Mouse (Mus musculus): ENCODE measurements around the gene Klk7.

The Klk7 gene

GRCm38 (mm10) chr7:43810994-43811393, at the start of gene Klk7:
Gene Klk7, plus strand, starts transcription at chr7:43811294.
- H3K27me3 ChIP-seq (ENCODE audit: insufficient read depth, low read length) = 0 out of 2 replicates have a peak, but pooled peaks cover 11% of the 10 kb centered on the region
- H3K36me3 ChIP-seq (ENCODE audit: insufficient read depth, low read length) = no peaks in the 10 kb centered on the region
- no peak within 1 kb of the TSS for H3K4me3 ChIP-seq (replicated peaks; ENCODE audit: low read length)
- no peak for TF ChIP-seq POU5F1 (IDR thresholded peaks at IDR 0.05; ENCODE audit: borderline replicate concordance, low read length)
- TF ChIP-seq NANOG (IDR thresholded peaks at IDR 0.05; ENCODE audit: borderline replicate concordance, low read length) = no peak
- TF ChIP-seq CTCF (conservative IDR thresholded peaks at IDR 0.05; ENCODE audit: low read length) = no peak
- peaks cover 36% of the 10 kb centered on the region for H3K4me1 ChIP-seq (replicated peaks; ENCODE audit: low read depth, low read length)
- peaks cover 14% of the 10 kb centered on the region for H3K9me3 ChIP-seq (ENCODE audit: low read length)

- TF ChIP-seq CTCF (conservative IDR thresholded peaks at IDR 0.05; ENCODE audit: low read length) = no peak
- no peak for TF ChIP-seq POU5F1 (IDR thresholded peaks at IDR 0.05; ENCODE audit: borderline replicate concordance, low read length)
- TF ChIP-seq NANOG (IDR thresholded peaks at IDR 0.05; ENCODE audit: borderline replicate concordance, low read length) = no peak
- Histone ChIP-seq H3K4me1 (replicated peaks; ENCODE audit: low read depth, low read length) (no peaks in the 10 kb centered on the region), H3K36me3 (ENCODE audit: insufficient read depth, low read length) (no peaks in the 10 kb centered on the region), H3K27me3 (ENCODE audit: insufficient read depth, low read length) (peaks cover 4% of the 10 kb centered on the region; the same call in 1 of the 2 replicates), H3K9me3 (ENCODE audit: low read length) (peaks cover 8% of the 10 kb centered on the region), H3K4me3 (replicated peaks; ENCODE audit: low read length) (no peak overlapping the region)
Observed at GRCm38 (mm10) chr7:43766484-43766883, 44.6 kb upstream of the Klk7 start.

- H3K36me3 ChIP-seq (ENCODE audit: insufficient read depth, low read length) = no peaks in the 10 kb centered on the region
- peaks cover 4% of the 10 kb centered on the region; the same call in 1 of the 2 replicates for H3K27me3 ChIP-seq (ENCODE audit: insufficient read depth, low read length)
- no peaks in the 10 kb centered on the region for H3K9me3 ChIP-seq (ENCODE audit: low read length)
- H3K4me3 ChIP-seq (replicated peaks; ENCODE audit: low read length) = no peak within 1 kb of the TSS
- TF ChIP-seq NANOG (IDR thresholded peaks at IDR 0.05; ENCODE audit: borderline replicate concordance, low read length) = no peak
- TF ChIP-seq CTCF (conservative IDR thresholded peaks at IDR 0.05; ENCODE audit: low read length) = no peak
- TF ChIP-seq POU5F1 (IDR thresholded peaks at IDR 0.05; ENCODE audit: borderline replicate concordance, low read length) = no peak
- H3K4me1 ChIP-seq (replicated peaks; ENCODE audit: low read depth, low read length) = peaks cover 7% of the 10 kb centered on the region
Observed at GRCm38 (mm10) chr7:43768597-43768996, 42.5 kb upstream of the Klk7 start, which contains the start of gene Klk12. Gene Klk12, plus strand, starts transcription at chr7:43768897.

- Histone ChIP-seq H3K27me3 (ENCODE audit: insufficient read depth, low read length) (peaks cover 4% of the 10 kb centered on the region; the same call in 1 of the 2 replicates), H3K36me3 (ENCODE audit: insufficient read depth, low read length) (no peaks in the 10 kb centered on the region), H3K9me3 (ENCODE audit: low read length) (no peaks in the 10 kb centered on the region), H3K4me1 (replicated peaks; ENCODE audit: low read depth, low read length) (peaks cover 16% of the 10 kb centered on the region), H3K4me3 (replicated peaks; ENCODE audit: low read length) (no peak overlapping the region)
- TF ChIP-seq CTCF (conservative IDR thresholded peaks at IDR 0.05; ENCODE audit: low read length) (no peak), POU5F1 (IDR thresholded peaks at IDR 0.05; ENCODE audit: borderline replicate concordance, low read length) (no peak), NANOG (IDR thresholded peaks at IDR 0.05; ENCODE audit: borderline replicate concordance, low read length) (no peak)
Observed at GRCm38 (mm10) chr7:43769636-43770035, 41.5 kb upstream of the Klk7 start.

- H3K9me3 ChIP-seq (ENCODE audit: low read length) = no peaks in the 10 kb centered on the region
- no peaks in the 10 kb centered on the region for H3K36me3 ChIP-seq (ENCODE audit: insufficient read depth, low read length)
- H3K27me3 ChIP-seq (ENCODE audit: insufficient read depth, low read length) = peaks cover 4% of the 10 kb centered on the region; the same call in 1 of the 2 replicates
- TF ChIP-seq CTCF (conservative IDR thresholded peaks at IDR 0.05; ENCODE audit: low read length) (no peak), NANOG (IDR thresholded peaks at IDR 0.05; ENCODE audit: borderline replicate concordance, low read length) (no peak), POU5F1 (IDR thresholded peaks at IDR 0.05; ENCODE audit: borderline replicate concordance, low read length) (no peak)
- H3K4me3 ChIP-seq (replicated peaks; ENCODE audit: low read length) = no peak overlapping the region
- H3K4me1 ChIP-seq (replicated peaks; ENCODE audit: low read depth, low read length) = peaks cover 26% of the 10 kb centered on the region
Observed at GRCm38 (mm10) chr7:43770701-43771100, 40.4 kb upstream of the Klk7 start.

- Histone ChIP-seq H3K27me3 (ENCODE audit: insufficient read depth, low read length) (peaks cover 4% of the 10 kb centered on the region; the same call in 1 of the 2 replicates), H3K4me3 (replicated peaks; ENCODE audit: low read length) (no peak overlapping the region), H3K36me3 (ENCODE audit: insufficient read depth, low read length) (no peaks in the 10 kb centered on the region), H3K4me1 (replicated peaks; ENCODE audit: low read depth, low read length) (peaks cover 38% of the 10 kb centered on the region), H3K9me3 (ENCODE audit: low read length) (no peaks in the 10 kb centered on the region)
- no peak for TF ChIP-seq NANOG (IDR thresholded peaks at IDR 0.05; ENCODE audit: borderline replicate concordance, low read length)
- TF ChIP-seq CTCF (conservative IDR thresholded peaks at IDR 0.05; ENCODE audit: low read length) = no peak
- no peak for TF ChIP-seq POU5F1 (IDR thresholded peaks at IDR 0.05; ENCODE audit: borderline replicate concordance, low read length)
Observed at GRCm38 (mm10) chr7:43771916-43772315, 39.2 kb upstream of the Klk7 start.

GRCm38 (mm10) chr7:43772901-43773300, 38.2 kb upstream of the Klk7 start:
- Histone ChIP-seq H3K36me3 (ENCODE audit: insufficient read depth, low read length) (no peaks in the 10 kb centered on the region), H3K4me1 (replicated peaks; ENCODE audit: low read depth, low read length) (peaks cover 44% of the 10 kb centered on the region), H3K4me3 (replicated peaks; ENCODE audit: low read length) (no peak overlapping the region), H3K27me3 (ENCODE audit: insufficient read depth, low read length) (peaks cover 4% of the 10 kb centered on the region; the same call in 1 of the 2 replicates), H3K9me3 (ENCODE audit: low read length) (no peaks in the 10 kb centered on the region)
- no peak for TF ChIP-seq CTCF (conservative IDR thresholded peaks at IDR 0.05; ENCODE audit: low read length)
- no peak for TF ChIP-seq POU5F1 (IDR thresholded peaks at IDR 0.05; ENCODE audit: borderline replicate concordance, low read length)
- TF ChIP-seq NANOG (IDR thresholded peaks at IDR 0.05; ENCODE audit: borderline replicate concordance, low read length) = no peak

- no peak for TF ChIP-seq POU5F1 (IDR thresholded peaks at IDR 0.05; ENCODE audit: borderline replicate concordance, low read length)
- no peak for TF ChIP-seq CTCF (conservative IDR thresholded peaks at IDR 0.05; ENCODE audit: low read length)
- TF ChIP-seq NANOG (IDR thresholded peaks at IDR 0.05; ENCODE audit: borderline replicate concordance, low read length) = no peak
- peaks cover 7% of the 10 kb centered on the region; the same call in 1 of the 2 replicates for H3K27me3 ChIP-seq (ENCODE audit: insufficient read depth, low read length)
- peaks cover 44% of the 10 kb centered on the region for H3K4me1 ChIP-seq (replicated peaks; ENCODE audit: low read depth, low read length)
- H3K36me3 ChIP-seq (ENCODE audit: insufficient read depth, low read length) = no peaks in the 10 kb centered on the region
- no peaks in the 10 kb centered on the region for H3K9me3 ChIP-seq (ENCODE audit: low read length)
- H3K4me3 ChIP-seq (replicated peaks; ENCODE audit: low read length) = peak within 1 kb of the TSS; percentile 62
Observed at GRCm38 (mm10) chr7:43774364-43774763, 36.7 kb upstream of the Klk7 start, which contains the start of gene Klk11. Gene Klk11, plus strand, starts transcription at chr7:43774604.

- TF ChIP-seq POU5F1 (IDR thresholded peaks at IDR 0.05; ENCODE audit: borderline replicate concordance, low read length) = no peak
- TF ChIP-seq NANOG (IDR thresholded peaks at IDR 0.05; ENCODE audit: borderline replicate concordance, low read length) = no peak
- TF ChIP-seq CTCF (conservative IDR thresholded peaks at IDR 0.05; ENCODE audit: low read length) = no peak
- Histone ChIP-seq H3K36me3 (ENCODE audit: insufficient read depth, low read length) (no peaks in the 10 kb centered on the region), H3K4me1 (replicated peaks; ENCODE audit: low read depth, low read length) (peaks cover 46% of the 10 kb centered on the region), H3K4me3 (replicated peaks; ENCODE audit: low read length) (peak overlapping the region; percentile 62), H3K9me3 (ENCODE audit: low read length) (no peaks in the 10 kb centered on the region), H3K27me3 (ENCODE audit: insufficient read depth, low read length) (peaks cover 3% of the 10 kb centered on the region; the same call in 1 of the 2 replicates)
Observed at GRCm38 (mm10) chr7:43774802-43775201, 36.3 kb upstream of the Klk7 start.
